Mouse (Mus musculus): ENCODE results near the gene Rps6ka2.
"Not testable (repeated sequence)": the region's sequence is repeated elsewhere in the genome, so short reads cannot be mapped to it uniquely, and the experiment has no call there.

Rps6ka2 gene

DNA sequence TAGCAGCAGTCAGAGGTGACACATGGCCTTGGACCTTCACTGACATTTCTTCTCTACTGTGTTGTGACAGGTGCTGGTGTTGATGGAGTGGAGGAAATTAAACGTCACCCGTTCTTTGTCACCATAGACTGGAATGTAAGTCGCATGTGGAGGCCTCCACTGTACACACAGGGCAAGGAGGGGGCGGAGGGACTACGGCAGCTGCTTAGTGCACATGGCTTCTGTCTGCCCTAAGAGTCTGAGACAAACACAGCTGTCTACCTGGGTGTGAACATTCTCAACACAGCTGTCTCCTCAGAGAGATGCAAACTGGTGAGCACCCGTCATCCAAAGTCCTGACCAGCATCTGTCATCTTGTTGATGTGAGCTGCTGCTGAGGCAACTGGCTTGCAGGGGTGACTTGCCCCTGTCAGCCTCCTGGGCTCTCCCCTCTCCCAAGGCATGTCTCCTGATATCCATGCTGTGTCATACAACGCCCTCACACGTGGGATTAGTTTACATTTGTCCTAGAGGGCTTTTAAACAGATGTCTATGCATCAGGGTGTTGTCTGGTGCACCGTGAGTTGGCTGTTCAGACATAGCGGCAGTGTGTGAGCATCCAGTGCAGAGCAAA, 101.7 kb downstream of the Rps6ka2 start:
- DNase-seq = peak; percentile 56

DNA sequence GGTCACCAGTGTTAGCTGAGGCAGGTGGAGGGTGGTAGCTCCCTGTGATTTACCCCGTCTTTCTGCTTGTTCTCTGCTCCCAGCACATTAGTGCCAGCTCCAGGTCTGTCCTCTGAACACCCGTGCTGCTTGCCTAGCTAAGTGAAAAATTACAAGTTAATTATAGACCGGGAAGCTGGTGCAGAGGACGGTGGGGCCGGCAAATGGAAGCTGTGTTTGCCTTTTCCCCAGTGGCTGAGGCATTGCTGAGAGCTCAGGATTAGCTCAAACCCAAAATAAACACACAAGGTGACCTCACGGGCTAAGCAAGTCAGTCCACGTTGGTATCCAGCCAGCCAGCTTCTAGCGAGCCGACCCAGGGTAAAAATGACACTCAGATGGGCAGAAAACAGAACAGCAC, 103.1 kb downstream of the Rps6ka2 start:
- DNase-seq = no peak

DNA sequence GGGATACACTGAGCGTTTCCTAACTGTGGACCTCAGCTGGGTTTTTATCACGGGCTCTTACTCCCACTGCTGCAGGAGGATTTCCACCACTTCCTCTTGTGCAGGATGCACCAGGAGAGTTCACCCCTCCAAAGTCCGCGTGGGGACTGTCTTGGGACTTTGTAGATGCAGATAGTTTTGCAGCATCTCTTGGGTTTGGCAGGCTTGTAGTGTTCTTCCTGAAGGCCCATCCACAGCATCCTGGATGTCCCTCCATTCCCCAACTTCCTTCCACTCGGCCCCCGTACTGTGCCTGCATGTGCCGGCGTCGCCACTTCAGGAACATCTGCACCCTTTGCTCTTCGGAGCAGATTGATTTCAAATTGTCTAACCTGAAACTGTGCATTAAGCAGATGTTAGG, 103.9 kb downstream of the Rps6ka2 start:
- no peak for DNase-seq

DNA sequence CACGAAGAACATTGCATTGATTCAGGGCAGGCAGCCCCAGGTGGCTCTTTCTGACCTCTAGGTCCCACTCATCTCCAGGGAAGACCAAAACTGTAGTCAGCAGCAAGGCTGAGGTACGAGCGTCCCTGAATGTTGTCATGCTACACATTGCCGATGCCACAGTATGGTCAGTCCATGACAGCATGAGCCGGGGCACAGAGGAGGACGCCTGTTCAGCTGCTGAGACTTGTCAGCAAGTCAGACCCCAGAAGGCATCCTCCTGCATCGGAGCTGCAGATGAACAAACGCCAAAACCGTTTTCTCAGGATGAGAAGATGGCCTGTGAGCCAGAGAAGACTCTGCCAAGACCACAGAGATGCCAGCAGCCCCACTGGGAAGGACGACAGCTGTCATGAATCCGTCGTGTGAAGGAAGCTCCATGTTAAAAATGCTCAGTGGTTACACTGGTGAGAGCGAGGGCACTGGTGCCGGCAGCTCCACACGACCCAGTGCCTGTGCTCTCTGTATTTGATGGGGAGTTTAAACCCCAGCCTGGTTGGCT, 108.9 kb downstream of the Rps6ka2 start:
- no peak for DNase-seq

DNA sequence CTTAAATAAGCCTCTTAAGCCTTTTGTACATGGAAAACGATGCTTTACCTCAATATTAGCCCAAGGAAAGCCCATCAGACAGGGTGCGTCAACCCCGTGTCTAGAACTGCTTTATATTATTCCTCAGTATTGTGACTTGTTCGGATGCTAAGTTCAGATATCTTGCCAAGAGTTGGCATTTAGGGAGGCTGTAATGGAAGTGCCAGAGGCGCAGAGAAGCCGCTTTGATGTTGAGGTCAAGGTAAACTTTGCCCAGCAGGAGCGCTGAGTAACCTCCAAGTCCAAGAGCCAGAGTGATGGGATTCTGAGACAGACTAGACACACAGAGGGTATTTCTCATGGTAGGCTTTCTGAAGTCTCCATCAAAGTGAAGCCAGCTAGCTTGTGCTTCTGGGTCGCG, 109.3 kb downstream of the Rps6ka2 start:
- no peak for DNase-seq

DNA sequence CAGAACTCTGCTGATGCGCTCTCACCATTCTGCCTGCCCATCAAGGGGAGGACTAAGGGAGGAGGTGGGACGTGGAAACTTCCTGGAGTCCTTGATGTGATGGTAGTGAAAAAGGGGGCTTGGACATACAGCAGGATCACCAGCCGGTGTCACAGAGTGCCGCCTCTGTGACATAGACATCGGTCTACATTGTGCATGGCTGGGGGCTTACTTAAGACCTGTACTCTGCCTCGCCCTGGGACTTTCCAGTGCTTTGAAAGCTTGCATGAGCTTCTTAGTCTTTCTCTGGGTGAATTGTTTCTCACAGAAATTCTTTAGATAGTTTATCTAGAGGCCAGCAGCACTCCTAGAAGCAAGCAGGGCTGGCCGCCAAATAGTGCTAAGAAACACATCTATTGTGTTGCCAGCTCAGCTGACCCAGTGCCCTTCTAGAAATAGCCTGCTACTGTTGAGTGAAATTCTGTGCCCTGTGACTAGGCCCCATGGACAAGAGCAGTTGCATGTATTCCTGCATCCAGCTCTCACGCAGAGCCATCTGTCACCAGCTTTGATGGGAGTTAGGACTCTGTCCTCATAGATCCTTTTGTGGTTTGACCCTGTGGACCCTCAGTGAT, 114.5 kb downstream of the Rps6ka2 start:
- DNase-seq = no peak

DNA sequence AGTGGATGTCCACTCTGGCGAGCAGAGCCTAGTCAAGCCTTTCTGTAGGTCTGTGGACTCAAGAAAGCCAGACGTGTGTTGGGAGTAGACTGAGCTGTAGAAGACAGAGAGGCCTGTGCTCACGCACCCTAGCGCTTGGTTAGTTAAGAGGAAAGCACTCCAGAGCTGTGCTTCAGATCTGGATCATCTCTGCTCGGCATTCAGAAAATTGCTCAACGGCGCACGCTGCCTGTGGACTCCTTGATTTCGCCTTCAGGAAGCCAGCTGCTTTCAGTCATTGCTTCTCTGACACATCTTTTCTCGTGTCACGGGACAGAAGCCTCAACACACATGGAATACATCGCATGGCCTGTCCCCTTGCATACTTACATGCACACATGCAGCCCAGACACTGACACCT, 115.4 kb downstream of the Rps6ka2 start:
- no peak for DNase-seq

DNA sequence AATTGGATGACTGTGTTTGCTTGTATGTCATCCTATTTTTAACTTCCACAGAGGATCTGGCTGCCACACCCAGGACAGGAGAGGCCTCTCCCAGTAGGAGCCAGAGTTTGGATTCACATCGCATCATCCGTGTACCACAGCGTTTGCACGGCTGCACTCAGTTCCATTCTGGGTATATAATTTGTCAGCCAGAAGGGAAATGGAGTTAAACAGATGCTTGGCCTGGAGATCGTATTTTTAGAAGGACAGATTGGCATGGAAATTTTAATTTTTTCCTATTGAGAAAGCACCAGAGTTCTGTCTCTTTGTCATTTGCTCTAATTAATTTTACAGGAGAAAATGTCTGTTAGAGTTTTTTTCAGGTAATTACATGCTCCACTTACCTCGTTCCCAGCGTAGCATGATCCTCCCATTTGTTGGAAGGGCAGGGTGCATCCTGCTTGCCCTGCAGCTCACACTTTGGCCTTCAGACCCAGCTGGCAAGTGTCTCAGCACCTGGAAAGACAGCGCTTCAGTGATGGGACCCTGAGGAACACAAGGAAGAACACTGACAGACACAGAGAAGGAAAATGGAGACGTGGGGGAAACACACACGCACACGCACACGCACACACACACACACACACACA, 116.6 kb downstream of the Rps6ka2 start:
- DNase-seq = no peak

DNA sequence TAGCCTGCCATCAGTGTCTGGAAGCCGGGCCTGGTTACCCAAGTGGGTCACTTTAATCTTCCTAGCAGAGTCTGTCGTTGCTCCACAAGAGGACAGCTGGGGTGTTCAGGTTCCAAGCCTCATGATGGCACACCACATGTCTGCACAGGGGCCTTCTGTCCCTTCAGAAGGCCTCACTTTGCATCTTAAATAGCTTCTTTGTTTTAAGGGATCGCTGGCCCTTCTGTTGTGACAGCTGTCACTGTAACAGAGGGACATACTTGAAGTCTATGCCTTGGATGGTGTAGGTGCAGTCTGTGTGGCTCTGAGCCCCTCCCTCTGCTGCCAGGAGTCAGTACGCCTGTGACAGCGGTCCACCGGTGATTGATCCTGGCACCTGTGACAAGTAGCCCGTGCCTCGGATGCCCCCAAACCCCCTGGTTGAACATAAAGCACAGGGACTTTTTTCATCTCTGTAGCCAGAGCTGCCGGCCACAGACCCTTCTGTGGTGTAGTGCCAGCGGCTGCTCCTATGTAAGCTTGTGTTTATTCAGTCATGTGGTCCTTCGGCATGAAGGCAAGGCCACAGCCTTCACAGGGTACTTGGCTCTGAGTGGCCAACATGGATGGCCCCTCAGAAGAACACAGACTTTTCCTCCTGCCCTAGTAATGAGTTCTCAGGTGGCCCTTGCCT, 122.2 kb downstream of the Rps6ka2 start:
- no peak for DNase-seq

DNA sequence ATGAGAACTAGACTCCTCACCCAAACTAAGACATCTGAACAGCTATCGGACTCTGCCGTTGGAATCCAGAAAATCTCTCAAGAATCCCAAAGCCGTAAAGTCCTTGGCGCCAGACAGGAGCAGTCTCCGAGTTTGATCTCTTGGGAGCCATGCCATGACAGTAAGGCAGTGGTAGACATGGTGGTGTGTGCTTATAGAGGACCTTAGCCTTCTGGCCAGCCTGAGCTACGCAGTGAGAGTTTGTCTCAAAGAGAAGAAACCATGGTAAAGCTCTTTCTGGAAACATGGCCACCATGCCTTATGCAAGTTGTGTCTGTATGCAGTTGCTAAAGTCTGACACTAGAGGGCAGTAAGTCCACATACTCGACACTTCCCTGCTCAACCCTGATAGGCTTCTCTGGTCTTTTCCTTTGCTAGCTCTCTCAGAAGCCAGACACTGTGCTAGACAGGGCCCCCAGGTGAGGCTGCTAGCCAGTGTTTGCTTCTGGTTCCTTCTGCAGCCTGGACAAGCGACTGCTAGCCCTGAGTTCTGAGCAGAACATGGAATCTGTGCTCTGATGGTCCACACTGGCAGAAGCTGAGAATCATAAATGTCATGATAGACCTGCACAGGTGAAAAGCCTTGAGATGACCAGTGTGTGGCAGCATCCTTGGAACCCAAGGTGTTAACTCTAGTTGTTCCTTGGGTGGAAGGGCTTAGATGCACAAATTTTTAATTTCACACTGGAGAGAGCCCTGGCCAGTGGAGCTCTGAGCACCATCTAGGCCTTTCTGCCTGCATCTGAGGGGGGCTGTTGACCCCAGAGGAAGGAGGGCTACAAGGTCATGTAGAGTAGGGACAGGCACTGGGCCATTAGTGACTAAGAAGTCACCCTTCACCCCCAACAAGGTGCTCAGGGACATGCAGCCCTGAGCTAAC, 136.6 kb downstream of the Rps6ka2 start:
- DNase-seq = not testable (repeated sequence)

DNA sequence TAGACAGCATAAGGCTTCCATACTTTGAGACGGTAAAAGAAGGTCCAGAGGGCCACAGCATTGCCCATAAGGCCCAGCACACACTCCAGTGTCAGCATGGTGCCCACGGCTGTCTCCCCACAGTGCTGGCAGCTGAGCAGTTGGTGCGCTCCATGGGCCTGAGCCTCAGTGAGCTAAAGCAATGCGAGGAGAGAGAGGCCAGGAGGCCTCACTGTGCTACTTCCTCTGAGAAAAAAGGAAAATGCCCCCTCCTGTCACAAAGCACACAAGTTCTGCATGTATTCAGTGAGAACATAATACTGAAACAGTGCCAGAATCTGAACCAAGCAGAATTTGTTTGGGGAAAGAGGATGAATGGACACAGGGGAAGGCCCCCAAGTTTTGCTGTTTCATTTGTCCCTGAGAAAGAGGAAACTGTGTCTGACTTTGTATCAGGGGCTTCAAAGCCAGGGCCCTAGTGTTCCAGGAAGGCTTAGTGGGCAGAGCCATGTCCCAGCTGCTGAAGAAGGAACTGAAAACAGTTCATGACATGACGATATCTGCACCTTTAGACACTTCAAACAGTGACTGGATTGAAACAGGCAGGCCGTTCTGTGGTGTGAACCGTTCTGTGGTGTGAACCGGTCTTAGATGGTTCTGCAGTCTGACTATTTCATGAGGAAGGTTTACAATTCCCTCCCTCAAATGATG, 145.9 kb downstream of the Rps6ka2 start:
- DNase-seq = not testable (repeated sequence)

DNA sequence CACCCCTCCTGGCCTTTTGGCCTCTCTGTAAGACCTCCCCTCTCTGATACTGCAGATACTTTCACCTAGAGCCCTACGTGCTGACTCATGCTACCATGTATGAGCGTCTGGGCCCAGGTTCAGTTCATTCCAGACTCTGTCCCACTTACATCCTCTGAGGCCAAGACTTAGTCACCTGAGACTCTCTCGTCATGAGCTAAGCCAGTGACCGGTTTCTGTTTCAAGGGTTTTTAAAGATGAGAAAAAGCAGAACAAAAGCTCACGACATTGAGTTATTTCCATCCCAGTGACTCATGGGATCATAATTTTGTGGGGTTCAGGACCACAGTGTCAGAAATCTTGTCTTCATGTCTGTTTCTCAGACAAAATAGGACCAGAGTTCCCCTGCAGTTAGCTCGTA, 149.9 kb downstream of the Rps6ka2 start:
- not testable (repeated sequence) for DNase-seq

DNA sequence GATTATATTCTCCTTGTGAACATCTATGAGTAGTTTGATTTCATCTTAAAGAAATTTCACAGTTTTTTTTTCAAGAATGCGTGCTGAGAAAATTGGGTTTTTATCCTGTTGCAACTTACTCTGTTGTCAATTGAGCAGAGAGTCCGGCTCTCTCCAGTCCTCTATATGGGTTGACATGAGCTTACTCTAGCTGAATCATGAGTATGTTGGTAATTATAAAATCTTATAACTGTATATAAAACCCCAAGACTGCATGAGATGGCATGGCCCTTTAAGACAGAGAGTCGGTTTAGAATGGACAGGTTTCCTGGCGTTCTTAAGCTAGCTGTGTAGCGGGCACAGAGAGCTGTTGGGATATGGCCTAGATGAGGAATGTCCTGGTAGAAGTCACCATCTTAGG, 154.4 kb downstream of the Rps6ka2 start, which contains the start of gene Tcp10a:
Tcp10a (plus strand) TSS at position 301 of the 400 bp plus-strand sequence.
- DNase-seq = not testable (repeated sequence)

DNA sequence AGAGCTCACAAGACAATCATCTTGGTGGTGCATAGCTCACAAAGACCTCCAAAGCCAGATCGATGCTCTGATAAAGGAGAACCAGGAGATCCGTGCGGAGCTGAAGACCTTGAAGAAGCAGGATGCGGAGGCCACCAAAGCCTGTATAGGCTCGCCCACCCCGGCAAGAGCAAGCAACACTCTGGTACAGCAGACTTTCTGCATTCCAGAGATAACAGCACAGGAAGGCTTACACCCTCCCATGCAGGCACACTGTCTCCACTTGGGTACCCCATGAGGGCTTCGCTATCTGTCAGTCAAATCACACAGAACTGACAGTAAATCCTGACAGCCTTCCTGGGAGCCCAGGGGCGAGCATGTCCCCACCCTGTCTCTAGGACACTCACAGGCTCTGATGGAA, 156.5 kb downstream of the Rps6ka2 start:
- not testable (repeated sequence) for DNase-seq

DNA sequence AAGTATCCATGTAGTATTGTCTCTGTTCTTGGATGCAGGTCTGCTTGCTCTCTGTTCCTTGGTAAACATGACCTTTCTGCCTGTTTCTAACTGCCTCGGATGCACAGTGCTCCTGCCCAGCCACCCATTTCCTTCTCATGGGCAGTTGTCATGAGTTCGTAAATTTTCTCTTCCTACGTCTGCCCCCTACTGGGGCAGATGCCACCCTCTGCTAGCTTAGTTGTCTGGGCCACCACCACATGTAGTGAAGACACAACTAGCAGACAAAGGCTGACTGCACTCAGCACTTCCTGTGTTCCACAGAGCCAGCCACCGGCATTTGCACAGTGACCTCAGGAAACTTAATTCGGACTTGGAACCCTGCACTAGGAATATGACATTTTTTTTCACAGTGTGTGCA, 162.8 kb downstream of the Rps6ka2 start:
- DNase-seq = not testable (repeated sequence)

DNA sequence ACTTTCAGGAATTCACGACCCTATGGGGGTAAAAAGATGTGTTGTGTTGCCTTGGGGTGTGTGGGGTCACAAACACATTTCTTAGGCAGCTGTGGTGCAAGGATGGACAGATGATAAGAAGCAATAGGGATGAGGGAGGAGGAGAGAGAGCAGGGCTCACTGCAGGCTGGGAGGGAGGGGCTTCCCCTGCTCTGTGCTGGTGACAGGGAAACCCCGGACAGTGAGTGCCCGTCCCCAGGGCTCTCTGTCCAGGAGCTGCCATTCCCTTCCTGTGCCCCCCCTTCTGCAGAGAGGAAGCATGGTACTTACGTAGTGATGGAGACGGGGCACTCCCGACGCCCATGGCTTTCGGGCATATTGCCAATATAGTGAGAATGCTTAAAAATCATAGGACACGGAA, 167.5 kb downstream of the Rps6ka2 start:
- DNase-seq = not testable (repeated sequence)

DNA sequence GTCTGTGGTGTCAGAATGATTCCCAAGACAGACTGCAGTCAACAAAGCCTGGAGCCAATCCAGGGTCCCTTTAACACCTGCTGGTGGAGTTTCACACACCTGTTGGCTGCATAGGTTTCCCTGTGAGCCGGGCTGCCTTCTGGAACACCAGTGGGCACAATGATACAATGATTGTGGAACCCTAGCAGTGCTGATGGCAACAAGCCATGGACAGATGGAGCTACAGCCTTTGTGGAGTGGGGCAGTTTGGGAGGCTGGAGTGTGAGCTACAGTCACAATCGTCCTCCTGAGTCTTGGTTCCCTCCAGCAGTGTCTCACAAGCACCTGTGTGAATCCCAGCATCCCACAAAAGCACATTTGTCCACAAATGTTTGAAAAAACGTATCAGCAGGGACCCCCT, 178.8 kb downstream of the Rps6ka2 start:
- DNase-seq = not testable (repeated sequence)

DNA sequence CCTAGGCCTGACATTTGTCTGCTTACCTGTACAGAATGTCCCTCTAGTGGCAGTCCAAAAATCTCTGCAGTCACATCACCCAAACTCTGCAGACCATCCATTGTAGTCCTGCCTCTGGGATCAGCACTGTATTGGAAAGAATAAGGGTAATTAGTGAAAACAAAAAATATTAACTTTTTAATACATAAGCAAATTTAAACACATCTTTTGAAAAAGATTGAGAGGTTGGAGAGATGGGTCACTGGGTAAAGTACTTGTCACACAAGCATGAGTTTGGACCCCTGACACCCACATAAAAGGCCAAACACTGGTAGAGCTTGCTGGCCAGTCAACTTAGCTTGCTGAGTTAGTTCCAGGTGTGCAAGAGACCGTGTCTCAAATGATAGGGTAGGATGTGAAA, 182.7 kb downstream of the Rps6ka2 start, which contains the start of gene Ttll2:
Ttll2 (minus strand) TSS at position 101 of the 400 bp plus-strand sequence.
- not testable (repeated sequence) for DNase-seq
